Mouse (Mus musculus): ENCODE measurements around the gene Rsrc1.

DNA sequence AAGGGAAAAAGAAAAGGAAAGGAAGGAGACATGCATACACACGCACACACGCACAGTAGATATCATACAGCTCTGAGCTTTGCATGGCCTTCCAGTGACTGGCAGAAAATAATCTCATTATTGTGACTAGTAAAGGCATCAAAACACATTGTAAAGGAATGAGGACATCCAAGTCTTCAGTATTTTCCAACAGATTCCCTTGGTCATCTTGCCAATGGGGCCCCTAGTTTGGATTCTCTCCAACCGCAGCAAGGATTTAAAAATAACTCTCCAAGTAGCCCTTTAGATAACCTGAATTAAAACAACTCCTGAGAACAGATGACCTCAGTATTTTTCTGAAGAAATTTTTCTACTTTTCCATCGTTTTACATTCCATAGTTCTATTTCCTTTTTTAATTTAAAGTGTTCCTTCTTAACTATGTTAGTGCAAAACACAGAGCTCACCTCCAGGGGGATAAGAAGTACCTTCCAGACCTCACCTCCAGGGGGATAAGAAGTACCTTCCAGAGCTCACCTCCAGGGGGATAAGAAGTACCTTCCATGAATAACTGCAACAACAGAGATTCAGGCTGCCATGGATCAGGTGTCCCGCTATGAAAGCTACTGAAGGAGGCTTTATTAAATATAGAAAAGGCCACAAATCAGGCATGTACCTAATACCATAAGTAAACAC lies 388.4 kb downstream of the Rsrc1 start:
- TF ChIP-seq CTCF (IDR thresholded peaks at IDR 0.05; ENCODE audit: control insufficient read depth, insufficient read depth, low read length) (no peak), POLR2A (IDR thresholded peaks at IDR 0.05; ENCODE audit: borderline replicate concordance, control insufficient read depth, low read depth, low read length) (no peak)

Data from bone marrow, adult 2 months (tissue).